Mouse (Mus musculus) urinary bladder, postnatal 14 days (tissue): Measurements from ENCODE around the gene Hopx.

Experiments
- DNase-seq: peaks from one replicate; pipeline ENCODE4 v3.0.0; 2021; ENCODE audit warnings: low spot score

Gene Hopx

DNA sequence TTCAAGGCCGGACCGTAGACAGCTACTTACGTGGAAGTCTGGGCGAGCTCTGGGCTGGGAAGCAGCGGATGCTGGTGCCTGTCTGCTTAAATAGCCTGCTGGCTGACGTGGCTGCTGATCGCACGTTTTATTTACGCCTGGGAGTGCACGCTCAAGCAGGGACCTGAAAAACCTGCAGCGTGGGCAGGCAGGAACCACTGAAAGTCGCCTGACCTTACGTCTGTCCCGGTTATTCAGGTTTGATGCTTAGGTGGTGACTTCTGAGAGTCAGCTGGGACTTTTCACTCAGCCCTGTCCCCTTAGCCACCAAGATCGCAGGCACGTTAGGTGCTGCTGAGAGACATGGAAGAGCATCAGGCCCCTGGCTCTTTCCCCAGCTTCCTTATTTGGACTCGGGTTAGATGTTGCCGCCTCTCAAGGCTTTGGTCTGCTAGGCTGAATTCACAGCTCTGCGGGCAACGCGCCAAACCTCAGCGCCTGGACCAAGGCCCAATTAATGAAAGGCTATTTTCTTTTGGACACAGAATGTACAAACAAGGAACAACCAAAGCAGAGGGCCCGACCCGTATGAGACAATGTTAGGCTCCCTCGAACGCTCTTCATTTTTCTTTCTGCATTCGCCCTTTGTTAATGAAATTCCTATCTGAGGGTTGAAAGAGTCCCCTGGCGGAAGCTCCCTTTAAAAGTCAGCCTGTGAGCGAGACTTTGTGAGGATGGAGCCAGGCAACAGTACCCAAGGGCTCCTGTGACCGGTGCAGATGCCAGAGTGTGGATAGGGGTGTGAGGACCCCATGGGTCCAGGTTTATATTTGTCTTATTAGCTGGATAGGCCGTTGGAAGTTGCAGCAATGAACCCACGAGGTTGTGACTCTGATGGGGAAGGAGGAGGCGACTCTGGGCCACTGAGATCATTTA is at the start of gene Hopx:
TSS of gene Hopx (minus strand) at position 305 of the 915 bp plus-strand sequence.
- DNase-seq: peak; percentile 81

DNA sequence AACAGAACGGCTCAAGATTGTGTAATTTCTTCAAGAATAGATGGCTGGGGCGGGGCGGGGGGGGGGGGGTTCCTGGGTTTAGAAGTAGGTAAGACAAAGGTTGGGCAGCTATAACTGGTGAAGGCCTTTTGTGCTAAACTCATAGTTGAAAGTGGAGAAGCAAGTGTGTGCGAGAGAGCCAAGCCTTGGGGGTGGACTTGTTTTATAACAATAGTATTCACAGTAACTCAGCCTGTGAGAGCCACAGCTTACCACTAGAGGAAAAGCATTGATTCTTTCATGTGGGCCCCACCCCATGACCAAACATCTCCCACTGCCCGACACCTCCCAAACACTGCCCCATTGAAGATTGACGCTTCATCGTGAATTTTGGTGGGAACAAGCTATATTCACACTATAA is 48.7 kb upstream of the Hopx start:
- DNase-seq: no peak

DNA sequence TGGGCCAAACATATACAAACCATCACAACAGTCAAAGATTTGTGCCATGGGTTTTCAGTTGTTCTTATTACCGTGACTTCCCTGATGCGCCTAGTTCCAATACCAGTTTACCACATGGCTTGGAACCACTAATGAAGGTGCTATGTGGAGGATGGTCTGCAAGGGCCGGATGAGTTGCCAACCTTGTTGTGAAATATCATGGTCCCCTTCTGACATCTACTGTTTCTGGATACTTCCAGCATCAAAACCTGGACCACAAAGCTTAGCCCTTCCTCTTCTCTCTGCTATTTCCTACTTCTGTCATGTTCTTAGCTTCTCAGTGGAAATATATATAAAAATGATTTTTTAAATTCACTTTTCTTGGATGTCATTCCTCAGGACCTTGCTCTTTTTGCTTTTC is 47.6 kb upstream of the Hopx start:
- no peak for DNase-seq

GRCm38 (mm10) chr5:77157777-77158540 is 43.0 kb upstream of the Hopx start:
- DNase-seq: no peak

DNA sequence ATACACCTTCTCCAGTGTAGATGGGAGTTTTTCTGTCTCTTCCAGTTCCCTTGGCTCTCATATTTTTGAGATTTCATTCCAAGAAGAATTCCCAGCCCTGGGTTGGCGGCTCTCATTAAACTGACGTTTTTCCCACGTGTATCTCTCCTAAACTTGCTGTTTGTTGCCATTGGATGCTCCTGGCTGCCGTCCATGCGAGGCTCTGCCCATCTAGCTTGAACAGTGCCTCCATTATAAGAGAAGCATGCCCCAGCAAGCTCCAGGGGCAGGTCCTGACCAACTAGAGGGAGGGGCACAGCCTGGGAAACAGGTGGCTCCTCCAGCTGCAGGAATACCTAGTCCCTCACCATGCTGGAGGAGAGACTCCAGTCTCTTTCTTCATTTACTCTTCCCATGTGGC is 42.0 kb upstream of the Hopx start:
- DNase-seq: peak; percentile 43

DNA sequence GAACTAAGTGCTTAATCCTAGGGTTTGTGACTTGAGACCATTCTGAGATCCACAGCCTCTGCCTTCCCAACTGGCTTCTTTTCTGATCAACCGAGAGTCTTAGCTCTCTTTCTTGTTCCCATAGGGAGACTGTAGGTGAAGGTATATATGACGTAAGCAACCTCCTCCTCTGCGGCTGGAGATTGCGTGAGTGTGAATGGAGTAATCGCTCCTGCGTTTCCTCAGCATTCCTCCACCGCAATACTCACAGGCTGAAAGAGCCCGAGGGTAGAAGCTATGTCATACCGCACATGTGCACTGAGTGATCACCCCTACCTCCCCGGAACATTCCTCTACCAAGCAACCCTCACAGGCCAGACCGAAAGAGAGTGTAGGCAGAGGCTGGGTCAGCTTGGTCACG is 40.6 kb upstream of the Hopx start:
- no peak for DNase-seq

DNA sequence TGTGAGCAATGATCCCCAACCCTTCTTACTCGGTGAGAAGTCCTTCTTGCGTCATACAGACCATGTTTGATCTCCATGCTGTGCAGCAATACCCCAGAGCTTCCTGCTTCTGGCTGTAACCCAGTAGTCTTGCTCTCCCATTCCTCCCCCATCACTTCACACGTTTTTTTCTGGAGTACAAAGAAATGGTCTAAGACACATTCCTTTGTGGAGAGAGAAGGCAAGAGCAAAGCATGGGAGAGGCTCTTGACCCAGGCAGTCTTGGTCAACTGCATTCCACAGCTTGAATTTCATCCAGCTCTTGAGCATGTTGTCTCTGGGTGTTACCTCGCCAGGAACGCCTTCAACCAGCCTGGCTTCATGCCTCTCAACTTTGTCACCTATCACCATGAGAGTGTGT is 39.9 kb upstream of the Hopx start:
- DNase-seq: peak; percentile 64

- no peak for DNase-seq
Observed at GRCm38 (mm10) chr5:77151738-77152137, 36.8 kb upstream of the Hopx start.

DNA sequence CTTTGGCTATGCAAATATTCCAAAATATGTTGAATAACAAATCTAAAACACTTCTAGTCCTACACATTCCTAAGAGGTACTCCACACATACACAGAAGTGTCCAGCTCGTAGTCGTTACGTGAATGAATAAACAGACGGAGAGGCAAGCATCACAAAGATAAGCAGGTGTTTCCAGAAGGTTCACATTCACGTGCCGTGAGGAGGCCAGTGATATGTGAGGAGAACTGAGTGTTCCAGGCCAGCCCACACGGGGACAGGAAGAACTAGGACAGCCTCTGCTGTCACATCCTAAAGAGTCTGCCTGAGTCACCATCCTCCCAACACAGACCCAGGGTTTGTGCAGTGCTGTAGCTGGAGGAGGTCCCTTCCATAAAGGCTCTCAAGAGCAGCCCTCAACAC is 36.2 kb upstream of the Hopx start:
- no peak for DNase-seq

DNA sequence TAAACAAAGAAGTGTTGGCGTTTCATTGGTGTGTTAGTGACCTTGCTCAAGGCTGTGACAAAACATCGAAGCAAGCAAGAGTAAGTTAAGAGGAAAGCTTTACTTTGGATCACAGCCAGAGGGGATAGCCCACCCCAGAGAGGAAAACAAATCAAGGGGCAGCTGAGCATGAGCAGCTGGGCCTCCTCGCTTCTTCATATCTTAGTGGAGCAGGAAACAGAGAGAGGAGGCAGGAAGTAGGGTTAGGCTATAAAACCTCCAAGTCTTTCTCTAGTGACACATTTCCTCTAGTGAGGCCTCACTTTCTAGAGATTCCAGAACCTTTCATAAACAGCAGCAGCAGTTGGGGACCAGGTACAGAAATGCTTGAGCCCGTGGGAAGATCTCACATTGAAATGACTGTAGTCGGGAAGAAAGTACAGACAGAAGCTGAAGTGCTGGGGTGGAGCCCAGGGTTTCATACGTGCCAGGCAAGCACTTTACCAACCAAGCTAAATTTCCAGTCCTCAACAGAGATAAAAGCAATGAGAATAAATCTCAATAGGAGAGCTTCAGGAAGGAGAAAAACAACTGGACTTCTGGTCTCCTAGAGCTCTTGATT is 33.2 kb upstream of the Hopx start:
- no peak for DNase-seq

DNA sequence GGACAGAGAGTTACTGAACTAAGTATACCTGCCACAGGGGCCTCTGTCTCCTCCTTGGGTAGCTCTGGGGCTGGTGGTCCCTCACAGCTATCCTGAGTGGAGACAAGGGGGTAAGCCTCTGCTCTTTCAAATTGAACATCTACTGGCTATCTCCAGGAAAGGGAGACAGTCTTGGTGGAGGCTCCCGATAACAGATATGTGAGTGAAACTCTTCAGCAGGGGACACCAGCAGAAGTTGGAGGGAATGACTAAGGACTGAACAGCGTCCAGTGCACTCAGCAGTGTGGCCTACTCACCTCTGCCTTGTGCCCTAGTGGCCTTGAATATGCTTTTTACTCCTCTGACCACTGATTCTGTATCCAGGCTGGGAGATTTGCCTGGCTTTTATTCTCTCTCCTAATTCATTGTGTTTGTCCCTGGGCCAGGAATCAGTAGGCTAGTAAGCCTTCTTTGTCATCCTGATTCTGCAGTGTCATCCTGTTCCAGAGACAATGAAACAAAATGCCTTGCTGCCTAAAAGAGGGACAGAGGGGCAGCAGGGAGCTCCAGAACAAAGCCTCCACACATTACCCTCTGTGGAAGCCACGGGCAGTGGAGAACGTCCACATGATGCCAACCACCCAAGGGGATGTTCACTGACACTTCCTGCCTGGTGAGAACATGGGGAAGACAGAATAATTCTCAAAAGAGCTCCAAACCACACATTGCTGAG is 31.7 kb upstream of the Hopx start:
- no peak for DNase-seq

DNA sequence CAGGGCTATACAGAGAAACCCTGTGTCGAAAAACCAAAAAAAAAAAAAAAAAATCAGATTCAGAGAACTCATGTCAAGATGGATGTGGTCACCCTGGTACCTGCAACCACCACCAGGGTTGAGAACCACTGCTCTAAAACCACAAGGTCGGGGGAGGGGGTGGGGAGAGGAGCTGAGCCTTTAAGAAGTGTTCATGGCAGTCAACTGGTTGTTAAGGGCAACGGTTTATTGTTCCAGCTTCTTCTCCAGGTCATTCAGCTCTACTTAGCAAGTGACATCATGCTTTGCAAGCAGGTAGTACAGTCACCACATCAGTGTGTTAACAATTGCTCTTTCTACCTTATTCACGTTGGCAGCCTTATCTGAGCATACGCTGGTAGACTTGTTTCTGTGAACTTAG is 29.7 kb upstream of the Hopx start:
- no peak for DNase-seq

DNA sequence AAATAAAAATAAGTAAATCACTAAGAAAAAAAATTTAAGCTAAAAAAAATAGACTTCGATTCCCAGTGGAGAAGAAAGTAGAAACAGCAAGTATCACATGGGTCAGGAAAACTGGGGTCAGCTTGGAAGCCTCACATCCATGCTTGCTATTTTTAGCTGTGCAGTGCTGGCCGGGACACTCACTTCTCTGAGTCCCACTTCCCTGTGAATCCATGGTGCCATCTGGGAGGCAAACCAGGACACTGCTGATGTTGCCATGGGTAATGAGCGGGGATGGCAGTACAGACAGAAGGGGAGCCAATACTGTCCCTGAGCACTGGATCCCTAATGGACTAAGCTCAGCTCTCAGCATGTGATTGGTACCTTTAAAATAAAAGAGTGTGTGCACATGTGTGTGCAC is 28.2 kb upstream of the Hopx start:
- DNase-seq: no peak

DNA sequence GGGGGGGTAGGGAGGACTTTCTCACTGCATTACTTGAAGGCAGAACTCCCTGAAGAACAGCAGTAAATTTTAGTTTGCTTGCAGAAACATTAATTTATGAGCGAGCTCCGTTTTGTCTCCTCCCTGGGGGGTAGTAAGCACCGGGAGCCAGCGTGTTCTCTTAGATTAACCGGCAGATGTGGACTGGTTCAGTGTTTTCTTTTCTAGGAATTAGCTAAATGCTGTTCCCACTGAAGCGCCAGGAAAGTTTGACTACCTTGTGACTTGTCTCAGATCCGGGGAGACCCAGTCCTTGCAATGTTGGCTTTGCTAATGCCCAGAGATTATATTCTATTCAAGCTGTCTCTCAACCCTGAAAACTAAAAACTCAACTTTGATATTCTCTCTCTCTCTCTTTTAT is 26.4 kb upstream of the Hopx start:
- no peak for DNase-seq

GRCm38 (mm10) chr5:77140861-77141260 is 25.9 kb upstream of the Hopx start:
- DNase-seq: no peak

- DNase-seq: no peak
Observed at GRCm38 (mm10) chr5:77140108-77140507, 25.2 kb upstream of the Hopx start.

DNA sequence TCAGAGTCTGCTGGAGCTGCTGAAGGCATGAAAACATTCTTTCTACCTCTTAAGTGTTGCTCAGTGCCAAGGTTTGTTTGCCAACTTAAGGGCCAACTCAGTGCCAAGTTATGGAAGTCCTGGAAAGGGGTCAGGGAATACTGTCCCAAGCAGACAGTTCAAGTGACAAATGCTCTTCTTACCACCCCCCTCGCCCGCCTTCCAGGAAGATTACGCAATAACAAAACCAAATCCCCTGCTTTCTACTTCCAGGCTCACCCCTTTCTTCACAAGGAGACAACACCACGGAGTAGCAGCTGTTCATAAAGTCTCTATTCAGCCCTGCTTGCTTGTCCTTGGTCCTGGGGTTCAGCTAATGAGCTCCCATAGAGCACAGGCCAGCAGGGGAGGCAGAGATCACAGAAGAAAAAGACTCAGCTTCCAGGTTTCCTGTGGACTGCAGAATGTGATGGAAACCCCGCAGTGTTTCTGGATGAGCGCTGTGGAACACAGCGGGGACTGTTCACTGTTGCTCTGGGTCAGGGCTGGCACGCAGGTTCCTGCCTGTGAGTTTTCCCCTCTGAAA is 22.9 kb upstream of the Hopx start:
- DNase-seq: no peak

- no peak for DNase-seq
Observed at GRCm38 (mm10) chr5:77136684-77137224, 21.8 kb upstream of the Hopx start.

DNA sequence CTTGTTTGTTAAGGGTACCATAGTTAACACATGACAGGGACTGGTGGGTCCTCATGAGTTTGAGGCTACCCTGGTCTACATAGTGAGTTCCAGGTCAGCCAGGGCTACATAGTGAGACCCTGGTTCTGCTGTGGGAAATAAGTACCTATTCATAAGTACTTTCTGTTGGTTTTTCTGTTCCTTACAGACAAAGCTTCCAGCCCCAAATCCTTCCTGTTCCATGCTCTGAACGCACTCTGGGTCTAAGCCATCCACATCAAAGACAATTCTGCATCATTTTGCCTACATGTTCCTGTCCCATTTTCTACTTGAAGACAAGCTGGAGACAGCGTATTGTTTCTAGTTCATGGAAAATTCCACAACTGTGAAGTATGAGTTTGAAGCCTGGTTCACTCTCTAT is 20.0 kb upstream of the Hopx start:
- DNase-seq: no peak

GRCm38 (mm10) chr5:77134465-77134864 is 19.5 kb upstream of the Hopx start:
- DNase-seq: no peak

DNA sequence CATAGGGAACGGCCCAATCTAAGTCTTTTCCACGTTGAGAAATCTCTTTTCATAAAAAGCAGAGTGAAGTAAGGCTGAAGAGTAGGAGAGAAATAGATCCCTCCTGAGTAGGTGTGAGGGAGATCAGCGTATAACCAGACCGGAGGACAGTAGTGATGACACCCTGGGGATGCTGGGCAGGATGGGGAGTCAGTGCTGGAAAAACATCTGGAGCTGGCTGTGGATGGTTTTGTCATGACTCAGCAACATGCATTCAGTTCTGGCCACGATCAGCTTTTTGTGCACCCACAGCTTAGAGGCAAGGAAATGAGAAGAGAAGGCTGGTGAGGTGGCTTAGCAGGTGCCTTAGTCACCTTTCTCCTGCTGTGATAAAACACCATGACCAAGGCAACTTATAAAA is 19.0 kb upstream of the Hopx start:
- DNase-seq: no peak
